Mouse (Mus musculus) left cerebral cortex, postnatal 25 days (tissue): ENCODE results near the gene Dmrtb1. TPM values are rescaled to one million over a fixed set of nuclear protein-coding genes. Genes with fewer than 3 reads are reported as not detected.

ENCODE experiments used
- DNase-seq, 2 experiments: peaks; one replicate each; pipeline ENCODE4 v3.0.0; 2022; ENCODE audit warnings: low spot score in 2 of 2, mixed read lengths in 1 of 2
- intact Hi-C: fragments of 180-260 bp; cut with DNase I; formaldehyde crosslinking; loops from one replicate; pipeline ENCODE4 v1.15.1; 2025
- total RNA-seq, 2 experiments: library from RNA; stranded (reverse); gene quantifications; 2 replicates each; pipeline ENCODE4 v1.2.3; 2021

The Dmrtb1 gene
- total RNA-seq: 1 to 10 TPM in 1 of 2 experiments, under 1 TPM in 1; 0.76 to 1.1 TPM

DNA sequence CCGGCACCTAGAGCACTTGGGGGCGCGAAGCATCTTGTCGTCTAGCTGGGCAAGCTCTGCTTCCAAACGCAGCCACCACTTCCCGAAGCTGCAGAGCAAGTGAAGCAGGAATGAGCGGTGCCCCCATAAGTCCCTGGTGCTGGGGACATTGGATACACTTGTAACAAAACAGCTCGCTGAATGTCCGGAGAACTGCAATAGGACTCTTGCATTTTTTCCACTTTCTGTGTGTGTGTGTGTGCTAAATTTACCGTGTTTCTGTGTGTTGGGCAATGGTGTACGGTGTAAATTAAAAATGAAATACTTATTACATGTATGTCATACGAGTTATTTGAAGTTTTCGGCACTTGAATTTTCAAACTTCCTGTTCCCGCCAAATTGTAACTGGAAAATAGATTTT, at the start of gene Dmrtb1:
Gene Dmrtb1 (minus strand): TSS at position 101 of the 400 bp plus-strand sequence.
- intact Hi-C loops: no loop called here
- DNase-seq: no peak

DNA sequence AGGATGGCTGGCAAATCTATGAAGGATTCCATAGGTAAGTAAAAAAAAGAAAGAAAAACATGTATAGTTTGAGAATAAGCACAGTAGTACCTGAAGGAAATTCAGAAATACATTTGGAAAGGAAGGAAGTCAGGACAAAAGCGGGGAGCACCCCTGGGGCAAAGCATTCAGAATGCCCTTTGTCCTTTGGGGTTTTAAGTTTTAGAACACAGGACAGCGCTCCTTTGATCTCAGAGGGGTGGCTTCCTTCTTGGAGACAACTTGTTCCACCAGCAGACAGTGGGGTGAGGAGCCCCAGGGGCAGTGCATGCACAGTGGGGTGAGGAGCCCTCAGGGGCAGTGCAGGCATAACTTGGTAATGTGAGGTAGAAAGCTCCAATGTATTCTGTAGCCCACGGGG, 49.6 kb upstream of the Dmrtb1 start:
- intact Hi-C loops: no loop called here
- DNase-seq: no peak

DNA sequence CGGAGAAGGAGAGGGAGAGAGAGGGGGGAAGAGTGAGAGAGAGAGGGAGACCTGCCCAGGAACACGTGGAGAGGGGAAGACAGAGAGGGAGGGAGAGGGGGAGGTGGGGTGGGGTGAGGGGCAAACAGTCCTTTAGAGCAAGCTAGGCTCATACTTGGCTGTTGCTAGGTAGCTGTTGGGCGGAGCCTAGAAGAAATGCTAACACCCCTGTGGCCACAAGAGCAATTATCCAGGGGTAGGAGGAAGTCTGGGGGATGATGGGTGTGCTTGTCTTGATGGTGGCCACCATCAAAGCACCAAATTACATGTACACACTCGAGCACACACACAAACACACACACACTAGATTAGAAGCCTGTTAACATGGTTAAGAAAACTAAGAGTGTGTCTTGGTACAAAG, 48.6 kb upstream of the Dmrtb1 start:
- intact Hi-C loops: no loop called here

DNA sequence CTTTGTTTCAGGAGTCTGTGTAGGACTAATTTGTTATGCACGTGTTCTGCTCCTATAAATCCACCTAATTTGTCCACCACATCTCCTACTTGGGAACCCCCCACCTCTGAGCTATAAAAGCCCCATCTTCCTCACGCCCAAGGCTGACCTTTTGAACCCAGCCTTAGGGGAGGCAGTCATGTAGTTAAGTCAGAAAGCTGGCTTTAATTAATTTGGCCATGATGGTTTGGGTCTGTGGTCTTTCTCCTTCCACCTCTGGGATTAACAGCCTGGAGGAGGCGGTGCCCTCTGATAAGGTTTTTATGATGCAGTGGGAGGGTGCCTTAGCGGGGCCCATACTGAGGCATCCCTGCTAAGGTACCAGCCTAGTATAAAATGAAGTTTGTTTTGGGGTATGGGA, 48.2 kb upstream of the Dmrtb1 start:
- intact Hi-C loops: no loop called here

More for the DNA sequence above, 48.6 kb upstream of the Dmrtb1 start:
- DNase-seq: no peak

DNA sequence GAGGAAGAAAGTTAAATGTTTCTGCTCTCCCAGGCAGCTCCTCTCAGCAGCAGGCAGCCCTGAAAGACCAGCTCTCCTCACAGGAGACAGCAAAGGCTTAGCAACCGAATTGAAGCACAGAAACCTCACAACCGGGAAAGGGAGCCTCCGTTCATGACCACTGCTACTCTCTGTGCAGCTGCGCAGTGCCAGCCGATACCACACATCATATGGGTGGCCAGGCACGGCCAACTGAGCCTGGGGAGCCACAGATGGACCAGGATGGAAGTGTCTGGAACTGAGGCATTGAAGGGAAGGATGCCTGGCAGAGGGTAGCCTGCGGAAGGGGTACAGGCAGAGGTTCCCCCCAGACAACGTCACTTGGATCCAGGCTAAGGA, 47.0 kb upstream of the Dmrtb1 start:
- DNase-seq: no peak
- intact Hi-C loops: no loop called here

More for the DNA sequence above, 48.2 kb upstream of the Dmrtb1 start:
- no peak for DNase-seq

DNA sequence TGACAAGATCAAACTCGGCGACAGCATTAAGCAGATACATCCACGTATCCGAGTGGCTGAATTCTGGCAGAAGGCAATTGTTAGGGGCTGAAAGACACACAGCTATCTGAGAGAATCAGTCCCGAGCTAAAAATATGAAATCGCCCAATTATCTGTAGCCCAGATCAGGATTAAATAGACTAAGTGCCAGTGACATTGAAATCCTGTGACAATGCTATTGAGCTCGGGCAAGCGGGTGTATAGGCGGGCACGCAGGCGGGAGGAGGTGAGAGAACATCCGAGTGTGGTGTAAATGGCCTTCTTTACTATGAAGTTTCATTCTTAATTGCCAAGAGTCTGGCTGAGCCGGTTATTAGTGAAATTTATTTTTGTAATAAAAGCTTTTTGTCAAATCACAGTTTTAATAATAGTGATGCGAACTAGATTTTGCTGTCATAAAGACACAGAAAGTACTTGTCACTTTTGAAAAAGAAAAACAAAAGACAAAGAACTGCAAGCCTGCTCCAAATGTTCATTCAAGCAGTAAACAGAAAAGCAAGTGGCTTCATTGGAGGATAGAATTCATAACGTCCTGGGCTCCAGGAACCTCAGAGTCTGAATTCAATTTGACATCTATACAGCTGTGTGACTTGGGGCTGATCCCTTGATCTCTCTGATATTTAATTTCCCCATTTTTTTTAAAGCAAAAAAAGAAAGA, 46.5 kb upstream of the Dmrtb1 start:
- no peak for DNase-seq
- intact Hi-C loops: no loop called here

DNA sequence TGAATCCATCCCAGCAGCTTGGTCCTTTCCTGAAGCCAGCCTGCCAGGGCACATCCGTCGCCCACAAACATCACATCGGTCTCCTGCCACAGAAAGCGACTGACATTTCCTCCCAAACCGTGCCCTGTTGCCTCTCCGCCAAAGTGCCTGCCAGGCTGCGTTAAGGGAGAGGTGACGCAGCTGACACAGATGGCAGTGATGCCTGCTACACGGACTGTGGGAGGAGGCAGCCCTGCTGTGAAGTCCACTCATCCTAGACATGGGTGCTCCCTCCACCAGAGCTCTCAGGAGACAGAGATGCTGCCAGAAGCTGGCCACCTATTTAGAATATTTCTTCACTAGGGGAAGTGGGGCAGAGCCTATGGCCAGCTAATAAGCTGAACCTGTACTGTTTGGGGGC, 41.4 kb upstream of the Dmrtb1 start:
- peak in 1 of 2 experiments; percentile 28 for DNase-seq
- intact Hi-C loops: no loop called here

DNA sequence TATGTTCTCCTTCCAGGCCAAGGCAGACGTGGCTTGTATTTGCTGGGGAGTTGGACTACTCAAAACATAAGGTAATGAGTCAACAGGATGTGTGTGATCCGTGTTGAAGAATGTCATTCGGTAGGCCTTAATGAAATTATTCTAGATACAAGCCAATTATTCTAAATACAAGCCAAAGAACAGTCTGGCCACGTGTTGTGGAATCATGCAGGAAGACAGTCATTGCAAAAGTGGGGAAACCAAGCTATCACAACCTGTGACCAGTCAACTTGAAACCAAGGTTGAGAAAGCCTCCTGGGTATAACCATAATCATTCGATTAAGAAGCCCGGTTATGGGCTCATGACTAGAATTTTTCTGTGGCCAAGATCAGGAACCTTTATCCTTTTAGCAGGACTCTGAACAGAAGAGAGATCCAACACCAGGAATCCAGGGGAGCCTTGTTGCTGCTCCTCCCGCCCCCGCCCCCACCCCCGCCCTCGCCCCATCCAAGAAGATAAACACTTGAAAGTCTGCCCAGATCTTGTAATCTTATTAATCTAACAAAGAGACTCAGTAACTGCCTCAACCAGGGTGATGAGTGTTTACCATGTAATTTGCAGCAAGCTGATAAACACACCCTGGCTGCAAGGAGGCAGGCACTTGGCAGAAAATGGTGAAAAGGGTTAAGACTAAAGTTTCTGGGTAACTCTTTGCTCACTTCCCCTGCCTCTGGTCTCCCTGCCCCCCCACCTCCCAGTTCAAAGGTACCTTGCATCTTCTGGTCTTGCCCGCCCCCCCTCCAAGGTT, 36.2 kb upstream of the Dmrtb1 start:
- intact Hi-C loops: no loop called here
- no peak for DNase-seq

DNA sequence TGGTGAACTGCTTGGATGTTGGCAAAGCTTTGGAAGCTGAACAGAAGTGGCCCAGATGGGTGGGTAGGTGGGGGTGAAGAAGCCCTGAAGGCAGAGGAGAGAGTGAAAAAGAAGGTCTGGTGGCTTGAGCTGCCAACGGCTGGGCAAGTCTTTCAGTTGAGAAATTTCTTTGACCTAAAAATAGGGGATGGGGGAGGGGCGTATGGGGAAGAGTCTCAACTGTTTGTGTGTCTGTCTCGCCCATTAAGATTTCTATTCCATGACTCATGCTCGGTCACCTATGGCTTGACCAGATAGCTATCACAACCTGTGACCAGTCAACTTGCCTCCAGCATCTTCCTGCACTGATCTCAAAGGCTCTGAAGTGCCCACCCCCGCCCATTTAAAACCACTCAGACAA, 35.1 kb upstream of the Dmrtb1 start:
- intact Hi-C loops: no loop called here

DNA sequence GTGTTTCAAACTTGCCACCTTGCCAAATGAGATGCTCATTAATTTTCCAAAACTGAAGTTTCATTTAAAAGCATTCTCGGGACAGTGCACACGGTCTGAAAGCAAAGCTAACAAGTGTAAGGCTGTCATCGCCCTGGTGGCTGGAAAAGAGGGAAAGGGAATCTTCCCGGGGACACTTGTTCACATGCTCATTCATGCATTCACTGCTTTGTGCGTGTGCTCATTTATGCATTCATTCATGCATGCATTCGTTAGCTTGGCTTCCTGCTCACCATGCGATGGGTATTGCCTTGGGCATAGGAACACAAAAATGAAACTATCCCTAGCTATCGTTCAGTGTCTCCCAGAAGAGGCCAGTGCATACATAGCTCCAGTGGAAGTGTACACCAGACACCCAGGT, 34.7 kb upstream of the Dmrtb1 start:
- DNase-seq: no peak
- intact Hi-C loops: no loop called here

More for the DNA sequence above, 35.1 kb upstream of the Dmrtb1 start:
- no peak for DNase-seq

DNA sequence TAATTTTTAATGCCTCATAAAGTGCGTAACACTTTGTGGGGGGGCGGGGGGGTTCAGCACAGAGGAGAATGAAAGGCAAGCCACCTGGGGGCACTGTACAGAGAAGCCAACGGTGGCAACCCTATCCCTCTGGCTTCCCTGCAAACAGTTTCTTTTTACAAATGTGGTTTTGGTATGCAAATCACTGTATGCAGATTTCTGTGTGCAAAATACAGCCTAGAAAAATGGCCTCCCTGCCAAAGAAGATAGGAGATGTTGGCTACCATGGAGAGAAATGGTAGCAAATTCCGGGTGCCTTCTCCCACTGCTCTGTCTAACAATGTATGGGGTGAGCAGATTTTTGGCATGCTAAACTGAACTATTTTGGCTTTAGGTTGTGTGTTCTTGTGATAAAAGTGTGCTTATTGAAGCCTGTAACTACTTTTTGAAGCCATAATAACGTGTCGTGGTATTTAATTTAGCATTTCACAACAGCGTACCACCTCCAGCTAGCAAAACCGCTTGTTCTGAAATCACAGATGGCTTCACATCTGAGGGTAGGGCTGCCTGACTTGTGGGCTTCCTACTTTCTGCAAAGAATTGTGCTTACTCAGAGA, 33.8 kb upstream of the Dmrtb1 start:
- intact Hi-C loops: no loop called here
- DNase-seq: peak; percentile 48 to 89

DNA sequence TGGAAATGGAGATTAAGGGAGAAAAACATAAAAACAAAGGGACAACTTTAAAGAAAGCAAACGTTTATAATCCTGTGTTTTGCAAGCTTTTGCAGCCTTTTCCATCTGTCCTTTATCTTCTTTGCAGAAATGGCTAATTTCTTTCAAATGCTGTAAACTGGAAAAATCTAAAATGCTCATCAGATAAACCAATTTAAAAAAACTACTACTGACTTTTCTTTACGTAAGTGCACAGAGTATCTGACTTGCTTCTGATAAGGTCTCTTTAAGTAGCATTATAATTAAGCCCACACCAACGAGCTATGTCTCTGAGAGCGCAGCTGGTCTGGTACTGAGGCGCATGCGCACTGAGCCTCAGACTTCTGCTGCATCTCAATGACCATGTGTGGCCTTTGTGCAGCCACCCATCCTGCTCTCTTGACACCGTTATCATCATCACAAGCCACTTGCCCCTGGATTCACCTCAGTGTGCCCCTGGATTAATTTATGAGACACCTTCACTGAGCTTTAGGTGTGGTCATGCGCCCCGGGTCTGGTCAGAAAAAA, 32.8 kb upstream of the Dmrtb1 start:
- intact Hi-C loops: no loop called here
- peak in 1 of 2 experiments; percentile 24 for DNase-seq

DNA sequence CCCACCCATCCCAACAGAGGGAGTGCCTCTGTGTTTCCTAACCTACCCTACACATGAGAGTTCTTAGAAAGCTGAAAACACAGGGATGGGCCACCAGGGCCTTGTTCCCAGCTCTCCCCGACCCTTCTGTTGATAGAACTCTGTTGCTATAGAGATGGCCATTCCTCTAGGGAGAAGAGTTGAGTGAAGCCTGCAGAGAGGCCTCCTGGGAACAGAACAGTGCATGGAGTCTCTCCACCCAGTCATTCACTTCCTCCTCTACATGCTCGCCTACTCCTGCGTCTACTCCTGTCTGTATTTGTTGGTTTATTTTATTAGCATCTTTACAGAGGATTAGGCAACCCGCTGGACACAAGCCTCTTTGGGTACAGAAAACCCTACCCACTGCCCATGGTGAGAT, 22.9 kb upstream of the Dmrtb1 start:
- no peak for DNase-seq
- intact Hi-C loops: no loop called here

DNA sequence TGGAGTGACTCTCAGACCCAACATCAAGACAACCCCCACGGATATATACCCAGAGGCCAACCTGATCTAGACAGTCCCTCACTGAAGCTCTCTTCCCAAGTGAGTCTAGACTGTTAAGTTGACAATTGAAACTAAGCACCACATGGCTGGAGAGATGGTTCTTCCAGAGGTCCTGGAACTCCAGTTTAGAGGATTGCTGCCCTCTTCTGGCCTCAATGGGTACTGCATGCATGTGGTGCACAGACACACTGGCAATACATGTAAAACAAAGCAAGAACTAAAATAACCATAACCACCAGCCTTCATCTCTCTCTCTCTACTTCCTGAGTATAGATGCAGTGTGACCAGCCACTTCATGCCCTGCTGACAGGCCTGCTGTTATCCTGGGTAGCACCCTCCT, 20.2 kb upstream of the Dmrtb1 start:
- intact Hi-C loops: no loop called here
- DNase-seq: no peak

DNA sequence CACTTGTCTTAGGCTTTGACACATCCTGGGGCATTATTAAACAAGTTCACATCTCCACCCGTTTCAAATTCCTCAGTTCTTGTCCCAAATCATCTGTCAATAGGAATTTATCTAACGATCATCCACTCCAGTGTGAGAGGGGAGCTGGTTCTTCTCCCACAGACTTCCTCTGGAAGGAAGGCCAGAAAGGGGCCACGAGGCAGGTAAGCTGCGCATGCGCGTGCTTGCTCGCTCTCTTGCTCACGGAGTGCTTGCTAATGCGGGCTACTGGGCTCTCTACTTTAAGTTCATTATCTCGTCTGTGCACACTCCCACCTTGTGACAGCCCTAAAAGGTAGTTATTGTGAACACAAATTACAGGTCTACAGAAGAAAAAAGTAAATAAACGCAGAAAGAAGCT, 17.6 kb upstream of the Dmrtb1 start:
- no peak for DNase-seq
- intact Hi-C loops: no loop called here

DNA sequence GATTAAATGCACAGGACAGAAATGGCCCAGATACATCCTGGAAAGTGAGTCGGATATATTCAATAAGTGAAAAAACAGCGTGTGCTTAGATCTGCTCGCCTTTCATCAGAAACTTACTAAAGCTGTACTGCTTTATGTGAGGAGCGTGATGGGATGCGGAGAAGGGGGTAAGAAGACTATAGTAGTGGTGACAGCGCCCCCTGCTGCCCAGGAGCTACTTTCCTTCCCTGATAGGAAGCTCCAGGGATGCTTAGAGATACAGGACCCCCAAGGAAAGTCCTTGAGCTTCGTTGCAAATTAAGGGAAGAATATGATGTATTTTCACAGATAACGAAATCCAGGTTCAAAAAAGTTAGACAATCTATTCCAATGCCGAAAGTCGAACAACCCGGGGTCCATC, 17.1 kb upstream of the Dmrtb1 start:
- DNase-seq: peak; percentile 60 to 78
- intact Hi-C loops: no loop called here

DNA sequence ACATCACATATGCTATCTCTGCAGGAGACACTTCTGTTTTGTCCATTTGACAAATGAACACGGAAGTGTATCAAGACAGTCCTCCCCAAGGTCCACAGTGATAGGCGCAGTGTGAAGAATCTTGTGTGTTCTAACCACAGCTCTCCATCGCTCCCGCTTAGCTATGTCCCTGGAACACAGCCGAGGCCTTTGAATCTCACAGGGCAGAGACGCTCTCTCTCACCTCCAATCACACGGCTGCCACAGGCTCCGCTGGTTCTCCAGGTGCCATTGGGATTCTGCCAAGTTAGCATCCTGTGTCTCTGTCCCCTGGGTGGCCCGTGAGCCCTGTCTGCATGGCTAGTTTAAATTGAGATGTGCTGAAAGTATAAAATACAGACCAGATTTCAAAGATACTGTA, 15.2 kb upstream of the Dmrtb1 start:
- intact Hi-C loops: loop anchor here (5.0 kb wide), 1 partner anchor 617 kb away; no protein-coding TSS in a partner anchor
- no peak for DNase-seq

DNA sequence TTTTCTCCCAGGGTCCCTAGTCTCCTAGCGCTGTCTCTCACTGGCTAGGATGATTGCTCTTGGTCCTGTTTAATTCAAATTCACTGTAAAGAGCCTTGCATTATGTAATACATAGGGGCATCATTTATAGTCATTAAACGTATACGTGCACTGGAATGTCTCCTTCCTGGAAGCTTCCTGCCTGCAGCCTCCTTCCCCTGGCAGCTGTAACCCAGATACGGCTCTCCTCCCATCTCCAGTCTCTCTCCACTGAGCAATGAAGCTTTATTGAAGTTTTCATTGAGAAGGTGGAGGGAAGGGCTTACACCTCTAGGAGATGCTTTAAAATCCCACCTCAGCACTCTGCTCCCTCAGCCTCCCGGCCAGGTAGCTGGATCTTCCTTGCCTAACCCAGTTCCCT, 9.8 kb upstream of the Dmrtb1 start:
- no peak for DNase-seq
- intact Hi-C loops: no loop called here

DNA sequence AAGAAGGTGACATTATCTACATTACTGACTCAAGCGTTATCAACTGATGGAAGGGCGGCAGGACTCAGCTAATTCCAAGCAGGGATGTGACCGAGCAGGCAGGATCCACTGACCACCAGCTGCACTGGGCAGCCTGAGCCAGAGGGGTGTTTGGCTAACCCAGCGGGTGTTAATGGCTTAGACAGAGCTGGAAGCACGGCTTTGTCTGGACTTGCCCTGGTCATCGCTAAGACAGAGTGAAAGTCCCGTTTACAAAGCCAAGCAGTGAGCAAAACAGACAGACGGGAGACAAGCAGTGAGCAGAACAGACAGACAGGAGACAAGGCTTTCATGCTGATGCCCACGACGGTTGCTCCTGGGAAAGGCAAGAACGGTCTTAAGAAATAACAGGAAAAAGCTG, 4.2 kb upstream of the Dmrtb1 start:
- intact Hi-C loops: no loop called here
- no peak for DNase-seq

DNA sequence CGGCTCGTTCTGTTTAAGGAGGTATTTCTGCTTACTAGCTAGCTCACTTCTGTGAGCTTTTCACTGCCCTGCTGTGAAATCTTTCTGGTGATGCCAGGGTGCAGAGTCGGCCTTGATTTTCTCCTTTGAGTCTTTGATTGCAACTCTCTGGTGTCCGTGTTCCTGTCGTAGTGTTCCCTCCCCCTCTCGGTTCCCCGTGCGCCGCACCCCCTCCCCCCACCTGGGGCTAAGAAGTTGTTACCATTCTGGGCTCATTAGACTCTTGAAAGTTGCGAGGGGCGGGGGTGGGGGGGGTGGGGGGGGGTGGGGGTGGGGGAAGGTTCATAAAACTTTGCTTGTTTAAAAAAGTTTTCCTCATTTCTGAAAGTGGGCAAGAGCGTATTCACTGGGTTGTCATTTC, 3.1 kb upstream of the Dmrtb1 start:
- intact Hi-C loops: no loop called here
- DNase-seq: no peak
